Mouse (Mus musculus) urinary bladder, postnatal 36 days (tissue): Measurements from ENCODE around the gene Fgfr2.

Experiments
- DNase-seq, 2 experiments: peaks; one replicate each; pipeline ENCODE4 v3.0.0; 2022; ENCODE audit warnings: low spot score in 2 of 2, mixed read lengths in 1 of 2

Fgfr2 gene

GRCm38 (mm10) chr7:130865613-130866591, 2257.2 kb downstream of the Fgfr2 start, which contains the start of gene Plekha1:
TSS of gene Plekha1 (plus strand) at chr7:130865756.
- DNase-seq, result peak; percentile 97 to 98

DNA sequence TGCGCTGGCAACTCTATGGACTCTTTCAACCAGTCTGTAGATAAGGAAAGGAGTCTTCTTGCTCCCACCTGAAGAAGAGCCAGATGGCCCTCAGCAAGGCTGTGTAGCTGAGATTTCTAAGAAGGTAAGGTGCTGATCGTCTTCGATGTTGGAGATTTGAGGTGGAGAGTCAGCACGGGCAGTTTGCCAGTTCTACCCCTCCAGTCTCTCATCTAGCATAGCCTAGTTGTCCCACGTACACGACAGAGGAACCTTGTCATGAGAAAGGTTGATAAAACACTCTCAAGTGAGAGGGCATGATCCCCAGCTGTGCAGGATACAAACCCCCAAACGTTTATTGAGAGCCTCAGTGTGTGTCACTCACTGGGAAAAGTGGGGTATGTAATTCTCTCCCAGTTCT, 2258.4 kb downstream of the Fgfr2 start:
- no peak for DNase-seq

GRCm38 (mm10) chr7:130862501-130862900, 2260.6 kb downstream of the Fgfr2 start:
- no peak for DNase-seq

DNA sequence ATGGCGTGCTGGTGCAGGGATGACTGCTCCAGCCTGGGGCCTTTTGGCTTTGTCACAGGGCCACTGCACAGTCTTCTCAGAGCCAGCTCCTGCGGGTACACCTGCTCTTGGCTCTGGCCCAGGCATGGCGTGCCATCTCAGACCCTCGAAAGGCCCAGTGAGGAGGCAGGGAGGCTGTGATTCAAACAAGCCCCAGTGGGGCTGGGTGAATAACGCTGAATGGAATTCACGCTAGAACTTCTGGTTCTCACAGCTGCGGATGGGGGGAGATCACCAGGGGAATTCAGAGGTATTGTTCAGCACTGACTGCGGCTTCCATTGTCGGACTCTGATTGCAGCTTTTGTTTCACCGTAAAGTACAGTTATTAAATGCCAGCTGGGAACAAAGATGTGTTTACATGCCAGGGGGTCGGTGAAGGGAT, 2262.4 kb downstream of the Fgfr2 start:
- no peak for DNase-seq

- no peak for DNase-seq
These were observed 2263.2 kb downstream of the Fgfr2 start for GRCm38 (mm10) chr7:130859926-130860325.

DNA sequence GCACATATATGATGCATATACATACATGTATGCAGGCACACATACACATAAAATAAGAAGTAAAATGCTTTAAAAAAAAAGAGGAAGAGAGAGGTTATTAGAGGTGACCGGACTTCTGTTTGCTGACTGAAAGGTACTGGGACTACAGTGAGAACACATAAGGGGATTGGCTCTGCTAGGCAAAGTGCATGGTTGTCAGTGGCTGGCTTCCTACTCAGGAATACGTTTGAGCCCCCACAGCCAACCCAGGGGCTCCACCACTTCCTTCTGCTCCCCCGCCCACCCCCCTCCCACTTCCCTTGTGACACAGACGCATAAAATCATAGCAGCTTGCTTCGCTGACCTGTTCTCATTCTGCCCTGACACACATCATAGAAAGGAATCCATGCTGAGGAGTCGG, 2265.2 kb downstream of the Fgfr2 start:
- no peak for DNase-seq

DNA sequence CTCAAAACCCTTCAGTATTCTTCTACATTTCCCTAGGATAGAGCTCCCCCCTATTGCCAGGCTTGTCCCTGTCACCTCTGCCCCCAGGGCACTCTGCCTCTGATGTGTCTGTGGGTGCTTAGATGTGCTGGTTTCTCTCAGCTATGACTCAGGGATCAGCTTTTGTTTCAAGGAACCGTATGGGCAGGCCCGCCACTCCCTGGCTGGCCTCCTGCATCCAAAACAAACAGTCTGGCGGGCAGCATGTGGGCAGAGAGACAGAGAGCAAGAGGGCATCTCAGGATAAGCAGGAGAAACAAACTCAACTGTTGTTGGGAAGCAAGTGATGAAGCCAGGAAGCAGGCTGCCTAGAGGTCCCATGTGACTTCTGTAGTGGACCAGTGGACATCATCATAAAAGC, 2267.5 kb downstream of the Fgfr2 start:
- peak; percentile 22 to 34 for DNase-seq

GRCm38 (mm10) chr7:130854684-130855292, 2268.4 kb downstream of the Fgfr2 start:
- no peak for DNase-seq

DNA sequence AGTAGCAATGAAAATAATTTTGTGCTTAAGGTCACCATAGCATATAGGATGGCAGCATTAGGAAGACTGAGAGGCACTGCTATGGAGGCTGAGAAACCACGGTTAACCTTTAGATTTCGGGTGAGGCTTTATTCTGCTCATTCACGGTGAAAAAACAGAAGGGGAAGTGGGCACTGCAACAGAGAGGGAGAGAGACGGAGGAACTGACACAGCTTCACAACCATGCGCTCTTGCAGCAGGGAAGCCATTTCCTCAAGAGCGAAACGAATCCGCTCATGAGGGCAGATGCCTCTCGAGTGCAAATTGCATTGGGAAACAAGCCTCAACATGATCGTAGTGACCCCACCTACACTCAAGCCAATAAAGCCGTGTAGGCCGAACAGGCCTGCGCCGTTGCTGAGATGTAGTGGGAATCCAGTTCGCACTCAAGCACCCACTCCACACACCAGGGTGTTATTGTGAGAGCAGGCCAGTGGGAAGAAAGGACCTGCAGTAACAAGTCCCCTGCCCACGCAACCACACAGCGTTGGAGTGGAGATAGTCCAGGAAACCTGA, 2275.9 kb downstream of the Fgfr2 start:
- DNase-seq, result no peak

DNA sequence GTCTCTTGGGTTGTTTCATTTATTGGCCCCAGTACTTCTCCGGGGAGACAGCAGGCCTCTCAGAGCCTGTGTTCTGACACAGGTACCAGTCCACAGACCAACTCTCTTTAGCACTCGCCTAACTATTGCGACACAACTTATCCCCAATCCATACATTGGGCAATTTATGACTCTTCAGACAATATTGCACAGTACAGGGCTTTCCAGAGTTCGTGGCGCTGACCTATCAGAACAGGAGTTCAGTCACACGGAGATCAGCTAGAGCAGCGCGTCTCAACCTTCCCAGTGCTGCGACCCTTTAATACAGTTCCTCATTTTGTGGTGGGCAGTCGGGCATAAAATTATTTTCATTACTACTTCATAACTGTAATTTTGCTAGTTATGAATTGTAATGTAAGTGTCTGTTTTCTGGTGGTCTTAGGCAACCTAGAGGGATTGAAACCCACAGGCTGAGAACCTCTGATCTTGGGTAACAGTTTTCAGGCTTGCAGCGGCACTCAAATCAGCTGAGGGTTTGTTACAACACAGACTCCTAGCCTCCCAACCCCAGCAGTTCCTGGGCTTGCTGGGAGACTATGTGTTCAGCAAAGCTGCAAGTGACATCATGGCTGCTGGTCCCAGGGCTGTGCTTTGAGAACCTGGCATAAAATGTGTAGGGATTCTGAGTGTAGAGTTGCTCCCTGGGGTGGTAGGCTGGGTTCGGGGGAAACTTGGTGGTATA, 2283.6 kb downstream of the Fgfr2 start:
- DNase-seq, result no peak

DNA sequence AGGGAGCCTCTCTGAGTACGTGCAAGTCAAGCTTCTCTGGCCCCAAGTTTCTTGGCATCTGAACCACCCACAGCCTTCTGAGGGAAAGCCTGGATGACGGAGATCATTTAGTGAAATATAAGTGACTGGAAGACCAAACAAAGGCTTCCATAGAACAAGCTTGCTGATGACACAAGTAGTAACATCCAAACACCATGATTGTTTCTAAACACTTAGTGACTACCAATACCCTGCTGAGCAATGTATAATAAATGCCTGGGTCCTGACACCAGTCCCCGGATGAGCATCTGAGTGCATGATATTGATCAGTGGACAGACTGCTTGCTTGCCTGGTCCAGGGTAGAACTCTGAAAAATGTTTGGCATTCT, 2284.5 kb downstream of the Fgfr2 start:
- DNase-seq, result no peak

DNA sequence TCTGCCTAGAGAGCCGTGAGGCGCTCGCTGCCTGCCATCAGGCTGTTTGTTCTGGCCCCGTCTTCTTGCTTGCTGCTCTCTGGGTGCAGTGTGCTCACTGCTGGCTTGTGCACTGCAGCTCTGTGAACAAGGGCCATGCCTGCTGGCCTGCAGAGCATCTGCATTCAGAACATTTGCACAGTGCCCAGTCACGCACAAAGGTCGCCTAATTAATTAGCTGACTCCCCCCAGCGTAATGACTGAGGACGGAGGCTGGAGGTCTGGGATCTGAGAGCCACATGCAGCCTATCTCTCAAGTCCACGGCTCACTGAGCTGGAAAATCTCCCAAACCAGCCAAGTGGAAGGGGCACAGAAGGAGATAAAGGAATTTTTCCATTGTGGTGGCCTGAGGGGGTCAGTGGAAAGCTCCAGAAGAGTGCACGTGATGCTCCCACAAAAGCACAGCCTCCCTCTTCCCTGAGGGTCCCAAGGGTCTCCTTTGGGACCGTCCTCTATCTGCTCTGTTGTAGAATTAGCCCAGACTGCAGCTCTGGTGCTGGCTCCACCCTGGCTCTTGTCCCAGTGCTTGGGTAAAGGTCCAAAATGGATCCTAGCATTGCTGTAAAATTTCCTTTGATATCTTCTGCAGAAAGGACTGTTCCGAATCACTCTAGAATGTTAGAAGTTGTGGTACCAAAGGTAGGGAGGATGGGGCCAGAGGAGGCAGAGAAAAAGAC, 2285.1 kb downstream of the Fgfr2 start:
- no peak for DNase-seq

DNA sequence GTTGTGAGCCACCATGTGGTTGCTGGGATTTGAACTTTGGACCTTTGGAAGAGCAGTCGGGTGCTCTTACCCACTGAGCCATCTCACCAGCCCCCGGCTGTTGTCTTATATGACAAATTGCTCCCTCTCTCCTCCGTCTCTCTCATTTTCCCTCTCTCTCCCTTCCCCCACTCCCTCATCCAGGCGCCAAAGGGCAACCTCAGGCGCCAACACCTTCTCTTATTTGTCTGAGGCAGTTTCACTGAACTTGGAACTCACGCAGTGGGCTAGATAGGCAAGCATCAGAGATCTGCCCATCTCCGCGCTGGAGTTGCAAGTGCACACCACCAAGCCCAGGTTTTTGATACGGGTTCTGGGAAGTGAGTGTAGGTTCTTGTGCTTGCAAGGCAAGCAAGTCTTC, 2287.1 kb downstream of the Fgfr2 start:
- DNase-seq, result no peak

GRCm38 (mm10) chr7:130834958-130835861, 2287.9 kb downstream of the Fgfr2 start:
- DNase-seq, result peak; percentile 25 to 36

DNA sequence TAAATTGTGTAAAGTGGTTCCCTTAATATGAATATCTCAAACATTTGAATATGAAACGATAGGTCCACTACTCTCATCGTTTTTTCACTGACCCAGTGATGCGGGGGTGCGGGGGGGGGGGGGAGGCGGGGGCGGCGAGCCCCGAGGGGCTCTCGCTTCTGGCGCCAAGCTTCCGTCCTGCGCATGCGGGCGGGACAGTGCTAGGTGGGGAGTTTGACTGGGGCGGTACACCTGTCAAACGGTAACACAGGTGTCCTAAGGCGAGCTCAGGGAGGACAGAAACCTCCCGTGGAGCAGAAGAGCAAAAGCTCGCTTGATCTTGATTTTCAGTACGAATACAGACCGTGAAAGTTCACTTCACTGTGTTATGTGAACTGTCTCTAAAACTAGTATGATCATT, 2288.9 kb downstream of the Fgfr2 start:
- DNase-seq, result no peak

- DNase-seq, result no peak
These were observed 2291.6 kb downstream of the Fgfr2 start for GRCm38 (mm10) chr7:130831586-130831985.

DNA sequence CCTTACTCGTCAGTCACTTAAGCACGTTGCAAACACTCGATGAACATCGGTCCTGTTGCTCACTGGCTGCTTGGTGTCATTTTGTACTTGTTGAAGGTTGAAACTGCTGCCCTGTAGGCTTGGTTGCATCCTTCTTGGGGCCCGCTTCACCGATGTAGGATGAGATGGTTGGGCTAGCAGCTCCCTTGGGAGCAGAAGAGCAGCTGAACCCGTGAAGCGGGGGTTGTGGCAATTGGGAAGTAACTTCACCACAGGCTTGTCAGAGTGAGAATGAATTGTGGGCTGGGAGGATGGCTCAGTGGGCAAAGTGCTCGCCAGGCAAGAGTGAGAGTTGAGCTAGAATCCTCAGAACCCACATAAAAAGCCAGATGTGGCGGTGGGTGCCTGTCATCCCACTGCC, 2294.7 kb downstream of the Fgfr2 start:
- DNase-seq, result no peak

DNA sequence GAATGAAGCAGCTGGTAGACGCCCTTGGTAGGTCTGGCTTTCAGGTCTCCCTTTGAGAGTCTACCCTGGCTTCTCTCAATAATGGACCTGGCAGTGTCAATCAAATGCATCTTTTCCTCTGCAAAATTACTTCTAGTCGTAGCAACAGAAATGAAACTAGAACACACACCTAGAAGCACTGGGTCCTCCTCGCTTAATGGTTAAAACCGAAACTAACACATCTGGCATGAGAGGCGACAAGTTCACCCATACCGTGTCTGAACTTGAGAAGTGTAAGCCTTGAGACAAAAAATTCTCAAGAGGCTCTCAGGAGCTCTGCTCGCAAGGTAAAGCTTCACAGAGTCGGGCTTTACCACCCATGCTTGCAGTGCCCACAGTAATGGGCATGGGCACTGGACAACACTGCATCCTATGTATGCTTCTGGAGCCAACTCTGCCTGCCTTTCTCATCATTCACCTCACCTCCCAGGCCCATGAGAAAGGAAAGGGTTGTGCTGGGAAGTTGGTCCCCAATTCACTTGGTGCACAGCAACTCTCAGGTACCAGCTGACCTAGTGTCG, 2295.2 kb downstream of the Fgfr2 start:
- no peak for DNase-seq

GRCm38 (mm10) chr7:130827431-130827830, 2295.7 kb downstream of the Fgfr2 start:
- peak in 1 of 2 experiments; percentile 33 for DNase-seq

GRCm38 (mm10) chr7:130826343-130826742, 2296.8 kb downstream of the Fgfr2 start:
- DNase-seq, result no peak
